In genomic region chr10:59646821-59647378, GRCm38 (mm10) we compare ENCODE assay signal across 23 mouse cellular contexts. TPM values are rescaled to one million over a fixed set of nuclear protein-coding genes. Genes with fewer than 3 reads are reported as not detected.
"Had no signal": no experiment of that assay in that cellular context is flagged by ENCODE, and none has a peak within 500 bp of the region (broad histone marks: within the 10 kb centered on the region; RNA-seq: fewer than 3 reads in every experiment).

No protein-coding gene starts in this region.

- ATAC-seq: midbrain, embryonic 16.5 days had no signal

- H3K27ac ChIP-seq: midbrain, embryonic 10.5 days; midbrain, embryonic 12.5 days; neural tube, embryonic 13.5 days had no signal

- DNase-seq: lung, adult 18-20 months; lung, embryonic 14.5 days; lung, postnatal 10 days; lung, postnatal 4 days; midbrain, embryonic 14.5 days; spleen, adult 18-20 months; thymus, adult 18-20 months; thymus, postnatal 14 days; thymus, postnatal 36 days had no signal

- H3K4me1 ChIP-seq: midbrain, embryonic 10.5 days; midbrain, embryonic 12.5 days; neural tube, embryonic 13.5 days had no signal

- H3K9ac ChIP-seq: lung, embryonic 14.5 days; midbrain, embryonic 12.5 days; neural tube, embryonic 13.5 days had no signal

- H3K4me3 ChIP-seq: midbrain, embryonic 10.5 days; midbrain, embryonic 12.5 days; myocyte; neural tube, embryonic 13.5 days had no signal

- H3K27me3 ChIP-seq: midbrain, embryonic 12.5 days; neural tube, embryonic 13.5 days had no signal

- H3K4me2 ChIP-seq: lung, embryonic 14.5 days; midbrain, embryonic 12.5 days; neural tube, embryonic 13.5 days had no signal

- H3K36me3 ChIP-seq: midbrain, embryonic 10.5 days; midbrain, embryonic 12.5 days; neural tube, embryonic 13.5 days had no signal

- H3K9me3 ChIP-seq: neural tube, embryonic 13.5 days had no signal

RNA-seq across cellular contexts. Expression of gene Gm10322, which starts 31.0 kb away (rescaled TPM):
- total RNA-seq: megakaryocyte, adult 5-6 weeks; megakaryocyte-erythroid progenitor cell, adult 5-6 weeks; neutrophil, adult 5-6 weeks had no signal
- polyA plus RNA-seq: liver, embryonic 16.5 days; lung, embryonic 14.5 days; lung, embryonic 16.5 days; midbrain, embryonic 10.5 days; midbrain, embryonic 12.5 days; midbrain, embryonic 14.5 days; midbrain, embryonic 16.5 days; neural tube, embryonic 11.5 days; neural tube, embryonic 13.5 days; stomach, embryonic 14.5 days; stomach, embryonic 16.5 days; thymus, postnatal 0 days had no signal
